Mouse (Mus musculus): Measurements from ENCODE around the gene Nudt4.

- TF ChIP-seq CTCF (IDR thresholded peaks at IDR 0.05; ENCODE audit: borderline replicate concordance, control insufficient read depth, extremely low read depth, insufficient read depth, low read length, poor library complexity): no peak
- TF ChIP-seq POLR2A (IDR thresholded peaks at IDR 0.05; ENCODE audit: control insufficient read depth, extremely low read depth, insufficient read depth, low read length, poor library complexity): no peak
Observed at GRCm38 (mm10) chr10:95508126-95508525, 55.8 kb downstream of the Nudt4 start.

Data from thymus, adult 2 months (tissue).